Mouse (Mus musculus) cortical plate, adult 2 months (tissue): ENCODE measurements around the gene 5330417C22Rik.

Source experiments
- CTCF ChIP-seq: fragments of 200-500 bp; IDR thresholded peaks from 2 replicates; pipeline ENCODE4 v1.5.1; 2011; ENCODE audit warnings: mild to moderate bottlenecking, control low read depth, low read length; ENCODE audit not compliant: insufficient read depth; ENCODE audit errors: extremely low read depth
- POLR2A ChIP-seq: fragments of 200-500 bp; IDR thresholded peaks from 2 replicates; pipeline ENCODE4 v1.6.1; 2011; ENCODE audit warnings: mild to moderate bottlenecking, low read length, control low read depth; ENCODE audit not compliant: insufficient read depth; ENCODE audit errors: extremely low read depth

GRCm38 (mm10) chr3:108570813-108571212, 34.5 kb upstream of the 5330417C22Rik start:
- TF ChIP-seq POLR2A (no peak), CTCF (no peak)
